Mouse (Mus musculus) megakaryocyte progenitor cell, adult 5-6 weeks (primary cell): Measurements from ENCODE around the gene Nup160. TPM values are rescaled to one million over a fixed set of nuclear protein-coding genes. Genes with fewer than 3 reads are reported as not detected.

Experiments used
- ATAC-seq: replicated peaks from 2 replicates; pipeline ENCODE4 v1.8.0; 2016; ENCODE audit warnings: mild to moderate bottlenecking, moderate TSS enrichment, inconsistent platforms; ENCODE audit not compliant: poor library complexity
- total RNA-seq, 2 experiments: library from RNA; stranded (forward) in 1 of 2; stranded (reverse) in 1 of 2; fragments of 157-497, 149-512 nt in 1 of 2; fragments of 200-1000 nt in 1 of 2; gene quantifications; 2 replicates each; pipeline versions ENCODE4 v1.2.3 to v1.2.4; 2015 to 2017

The Nup160 gene
- total RNA-seq, 2 experiments from 2014 or later = 61.7 to 81.3 TPM

GRCm38 (mm10) chr2:90660947-90661346 lies 16.1 kb upstream of the Nup160 start:
- peak; percentile 43 for ATAC-seq

GRCm38 (mm10) chr2:90661426-90661825 lies 15.6 kb upstream of the Nup160 start:
- ATAC-seq = peak; percentile 96

- ATAC-seq = peak; percentile 1; the same call in 1 of the 2 replicates
These were observed 10.2 kb upstream of the Nup160 start for GRCm38 (mm10) chr2:90666591-90667387.

GRCm38 (mm10) chr2:90667388-90668265 lies 9.4 kb upstream of the Nup160 start:
- peak; percentile 88 for ATAC-seq

- ATAC-seq = no peak
These were observed 6.7 kb upstream of the Nup160 start for GRCm38 (mm10) chr2:90670343-90670742.

- peak; percentile 81 for ATAC-seq
These were observed 3.7 kb upstream of the Nup160 start for GRCm38 (mm10) chr2:90673339-90673738.

- no peak for ATAC-seq
These were observed 2.5 kb upstream of the Nup160 start for GRCm38 (mm10) chr2:90674555-90674954.

GRCm38 (mm10) chr2:90675488-90675887 lies 1.5 kb upstream of the Nup160 start:
- no peak for ATAC-seq

- ATAC-seq = peak; percentile 33
These were observed 1.4 kb downstream of the Nup160 start for GRCm38 (mm10) chr2:90678256-90679060.

- ATAC-seq = peak; percentile 96
These were observed 2.2 kb downstream of the Nup160 start for GRCm38 (mm10) chr2:90679061-90679810.

GRCm38 (mm10) chr2:90700943-90701342 lies 23.9 kb downstream of the Nup160 start:
- ATAC-seq = no peak

- no peak for ATAC-seq
These were observed 31.5 kb downstream of the Nup160 start for GRCm38 (mm10) chr2:90708548-90708947.

GRCm38 (mm10) chr2:90715555-90716092 lies 38.6 kb downstream of the Nup160 start:
- ATAC-seq = peak; percentile 94

- ATAC-seq = no peak
These were observed 40.4 kb downstream of the Nup160 start for GRCm38 (mm10) chr2:90717366-90717765.

- no peak for ATAC-seq
These were observed 40.9 kb downstream of the Nup160 start for GRCm38 (mm10) chr2:90717948-90718347.

- no peak for ATAC-seq
These were observed 49.8 kb downstream of the Nup160 start for GRCm38 (mm10) chr2:90726818-90727217.

- ATAC-seq = no peak
These were observed 58.3 kb downstream of the Nup160 start for GRCm38 (mm10) chr2:90735326-90735725.

GRCm38 (mm10) chr2:90738801-90739200 lies 61.8 kb downstream of the Nup160 start:
- no peak for ATAC-seq

GRCm38 (mm10) chr2:90739327-90739726 lies 62.3 kb downstream of the Nup160 start:
- no peak for ATAC-seq

GRCm38 (mm10) chr2:90739921-90740320 lies 62.9 kb downstream of the Nup160 start:
- ATAC-seq = no peak
